Mouse (Mus musculus) right cerebral cortex, postnatal 14 days (tissue): ENCODE measurements around the gene Gm49345.
"Not testable (repeated sequence)": the region's sequence is repeated elsewhere in the genome, so short reads cannot be mapped to it uniquely, and the experiment has no call there.

Experiments
- DNase-seq: peaks from one replicate; pipeline ENCODE4 v3.0.0; 2022

The Gm49345 gene

DNA sequence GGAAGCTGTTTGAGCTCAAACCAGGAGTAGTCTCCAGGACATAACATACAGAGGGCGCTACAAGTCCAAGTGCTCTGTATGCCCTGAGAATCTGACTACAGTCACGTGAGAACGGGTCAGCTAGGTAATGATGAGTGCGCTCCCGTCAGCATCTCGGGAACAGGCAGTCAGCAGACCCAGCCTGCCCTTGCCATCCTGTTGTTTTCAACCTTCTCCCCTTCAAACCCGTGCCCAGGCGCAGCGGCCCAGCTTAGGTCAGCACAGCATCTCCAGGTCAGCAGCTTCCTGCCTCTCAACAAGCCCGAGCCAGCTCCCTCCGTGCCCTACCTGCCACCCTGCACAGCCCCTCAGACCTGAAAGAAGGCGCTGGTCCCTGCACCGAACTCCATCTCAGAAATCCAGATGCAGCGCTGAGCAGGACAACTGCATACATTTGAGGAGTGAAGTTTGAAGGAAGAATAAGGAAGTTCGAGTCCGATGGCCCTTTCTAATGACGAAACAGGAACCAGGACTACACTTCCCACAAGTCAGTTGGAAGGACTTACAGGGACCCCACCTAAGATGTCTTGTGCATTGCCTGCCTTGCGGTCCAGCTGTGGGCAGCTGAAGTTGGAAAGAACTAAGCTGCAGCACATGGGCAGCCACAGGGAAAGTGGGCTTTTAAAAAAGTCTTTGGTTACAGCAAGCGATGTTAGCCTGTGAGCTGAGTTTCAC lies at the start of gene Gm49345, which contains the start of gene Zfp729a:
Gm49345 (minus strand) TSS at position 476 of the 714 bp plus-strand sequence.
Zfp729a (minus strand) TSS at position 498 of the 714 bp plus-strand sequence.
- DNase-seq: peak; percentile 68

DNA sequence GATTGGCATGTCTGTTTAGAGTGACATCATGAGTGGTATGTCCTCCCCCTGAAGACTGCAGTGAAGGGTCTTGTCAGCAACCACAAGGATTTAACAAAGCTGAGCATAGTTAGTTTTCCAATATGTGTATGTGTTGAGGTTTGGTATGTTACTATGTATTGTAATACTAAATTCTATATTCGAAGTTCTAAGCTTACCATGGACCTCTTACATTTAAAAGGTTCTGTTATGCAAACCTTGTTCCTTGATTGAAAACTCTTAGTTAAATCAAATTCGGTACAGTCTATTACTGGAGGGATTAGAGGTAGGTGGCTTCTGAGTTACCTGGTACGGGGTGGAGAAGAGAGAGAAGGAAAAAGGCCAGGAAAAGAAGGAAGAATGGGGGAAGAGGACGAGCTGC lies 49.4 kb upstream of the Gm49345 start, which contains the start of gene Zfp738:
Zfp738 (minus strand) TSS at position 101 of the 400 bp plus-strand sequence.
- DNase-seq: no peak

DNA sequence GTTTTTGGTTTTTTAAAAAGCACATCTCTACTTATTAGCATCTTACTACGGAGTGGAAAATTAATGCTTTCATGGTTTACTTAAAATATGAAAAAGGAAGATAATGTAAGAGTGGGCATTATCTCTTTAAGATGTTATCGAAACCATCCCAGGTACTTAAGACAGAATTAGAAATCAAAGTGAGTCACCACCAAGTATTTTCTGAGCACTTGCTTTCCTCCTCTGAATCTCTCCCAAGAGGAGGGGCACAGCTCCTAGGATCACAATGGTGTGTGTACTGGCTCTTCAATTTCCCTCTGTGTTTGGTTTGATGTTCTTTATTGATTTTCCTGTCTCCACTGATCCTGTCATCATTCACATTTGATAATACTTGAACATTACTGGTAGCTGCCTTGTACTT lies 46.3 kb upstream of the Gm49345 start:
- not testable (repeated sequence) for DNase-seq

DNA sequence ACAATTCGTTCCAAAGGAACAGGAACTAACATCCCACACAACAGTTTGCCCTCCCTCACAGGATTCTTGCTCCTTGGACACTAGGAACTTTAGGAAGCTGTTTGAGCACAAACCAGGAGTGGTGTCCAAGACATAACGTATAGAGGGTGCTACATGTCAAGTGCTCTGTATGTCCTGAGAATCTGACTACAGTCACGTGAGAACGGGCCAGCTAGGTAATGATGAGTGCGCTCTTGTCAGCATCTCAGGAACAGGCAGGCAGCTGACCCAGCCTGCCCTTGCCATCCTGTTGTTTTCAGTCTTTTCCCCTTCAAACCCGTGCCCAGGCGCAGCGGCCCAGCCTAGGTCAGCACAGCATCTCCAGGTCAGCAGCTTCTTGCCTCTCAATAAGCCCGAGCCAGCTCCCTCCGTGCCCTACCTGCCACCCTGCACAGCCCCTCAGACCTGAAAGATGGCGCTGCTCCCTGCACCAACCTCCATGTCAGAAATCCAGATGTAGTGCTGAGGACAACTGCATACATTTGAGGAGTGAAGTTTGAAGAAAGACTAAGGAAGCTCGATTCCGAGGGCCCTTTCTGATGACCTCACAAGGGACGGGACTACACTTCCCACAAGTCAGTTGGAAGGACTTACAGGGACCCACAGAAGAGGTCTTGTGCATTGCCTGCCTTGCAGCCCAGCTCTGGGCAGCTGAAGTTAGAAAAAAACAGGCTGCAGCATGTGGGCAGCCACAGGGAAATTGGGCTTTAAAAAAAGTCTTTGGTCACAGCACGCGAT lies 45.6 kb upstream of the Gm49345 start:
- peak; percentile 64 for DNase-seq

DNA sequence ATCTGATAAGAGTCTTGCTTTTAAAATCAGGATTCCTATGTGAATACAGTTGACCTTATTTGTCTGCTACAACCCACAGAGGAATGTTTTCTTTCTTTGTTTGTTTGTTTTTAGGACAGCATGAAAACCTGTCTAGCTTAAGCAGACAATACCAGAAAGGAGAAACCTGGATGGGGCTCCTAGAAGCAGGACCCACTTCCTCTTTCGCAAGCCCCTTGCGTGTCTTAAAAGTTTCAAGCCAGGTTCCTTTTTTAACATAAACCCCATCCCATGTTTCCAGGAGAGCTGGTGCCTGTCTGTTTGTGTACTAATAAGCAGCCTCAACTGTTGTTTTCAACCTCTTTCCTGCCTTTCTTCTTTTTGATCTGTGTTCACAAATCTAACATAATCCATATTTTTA lies 37.3 kb upstream of the Gm49345 start:
- DNase-seq: no peak

DNA sequence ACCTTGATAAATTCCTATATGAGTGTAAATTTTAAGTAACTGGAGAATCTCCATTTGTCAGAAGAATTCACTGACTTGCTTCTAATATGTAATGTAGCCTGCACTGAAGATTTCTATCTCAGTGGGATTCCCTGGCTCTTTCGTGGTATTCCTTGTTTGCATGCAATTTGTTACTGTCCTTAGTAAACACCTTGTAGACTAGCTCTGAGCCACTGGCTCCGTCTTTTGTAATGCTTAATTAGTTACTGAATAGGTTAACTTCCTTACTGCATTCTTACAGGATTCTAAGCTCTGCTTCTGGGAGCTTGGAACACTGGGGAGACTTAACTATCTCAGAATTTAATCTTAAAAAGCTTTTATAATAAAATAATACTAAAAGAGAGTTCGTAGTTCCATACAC lies 14.9 kb upstream of the Gm49345 start:
- DNase-seq: no peak

DNA sequence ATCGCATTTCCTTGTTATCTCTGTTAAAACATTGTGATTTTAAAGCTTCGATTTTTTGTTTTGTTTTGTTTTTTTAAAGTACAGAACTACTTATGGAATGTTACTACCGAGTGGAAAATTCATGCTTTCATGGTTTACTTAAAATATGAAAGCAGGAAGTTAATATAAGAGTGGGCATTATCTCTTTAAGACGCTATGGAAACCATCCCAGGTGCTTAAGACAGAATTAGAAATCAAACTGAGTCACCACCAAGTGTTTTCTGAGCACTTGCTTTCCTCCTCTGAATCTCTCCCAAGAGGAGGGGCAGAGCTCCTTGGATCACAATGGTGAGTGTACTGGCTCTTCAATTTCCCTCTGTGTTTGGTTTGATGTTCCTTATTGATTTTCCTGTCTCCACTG lies 27.5 kb downstream of the Gm49345 start:
- no peak for DNase-seq

DNA sequence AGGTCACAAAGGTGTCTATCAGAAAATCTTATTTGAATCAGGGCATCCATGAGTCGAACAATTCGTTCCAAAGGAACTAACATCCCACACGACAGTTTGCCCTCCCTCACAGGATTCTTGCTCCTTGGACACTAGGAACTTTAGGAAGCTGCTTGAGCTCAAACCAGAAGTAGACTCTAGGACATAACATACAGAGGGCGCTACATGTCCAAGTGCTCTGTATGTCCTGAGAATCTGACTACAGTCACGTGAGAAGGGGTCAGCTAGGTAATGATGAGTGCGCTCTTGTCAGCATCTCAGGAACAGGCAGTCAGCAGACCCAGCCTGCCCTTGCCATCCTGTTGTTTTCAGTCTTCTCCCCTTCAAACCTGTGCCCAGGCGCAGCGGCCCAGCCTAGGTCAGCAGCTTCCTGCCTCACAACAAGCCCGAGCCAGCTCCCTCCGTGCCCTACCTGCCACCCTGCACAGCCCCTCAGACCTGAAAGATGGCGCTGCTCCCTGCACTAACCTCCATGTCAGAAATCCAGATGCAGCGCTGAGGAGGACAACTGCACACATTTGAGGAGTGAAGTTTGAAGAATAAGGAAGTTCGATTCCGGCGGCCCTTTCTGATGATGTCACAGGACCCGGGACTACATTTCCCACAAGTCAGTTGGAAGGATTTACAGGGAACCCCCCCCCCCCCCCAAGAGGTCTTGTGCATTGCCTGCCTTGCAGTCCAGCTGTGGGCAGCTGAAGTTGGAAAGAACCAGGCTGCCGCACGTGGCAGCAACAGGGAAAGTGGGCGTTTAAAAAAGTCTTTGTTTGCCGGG lies 28.3 kb downstream of the Gm49345 start, which contains the start of gene Zfp729b:
Zfp729b (minus strand) TSS at position 642 of the 811 bp plus-strand sequence.
- DNase-seq: peak; percentile 84

DNA sequence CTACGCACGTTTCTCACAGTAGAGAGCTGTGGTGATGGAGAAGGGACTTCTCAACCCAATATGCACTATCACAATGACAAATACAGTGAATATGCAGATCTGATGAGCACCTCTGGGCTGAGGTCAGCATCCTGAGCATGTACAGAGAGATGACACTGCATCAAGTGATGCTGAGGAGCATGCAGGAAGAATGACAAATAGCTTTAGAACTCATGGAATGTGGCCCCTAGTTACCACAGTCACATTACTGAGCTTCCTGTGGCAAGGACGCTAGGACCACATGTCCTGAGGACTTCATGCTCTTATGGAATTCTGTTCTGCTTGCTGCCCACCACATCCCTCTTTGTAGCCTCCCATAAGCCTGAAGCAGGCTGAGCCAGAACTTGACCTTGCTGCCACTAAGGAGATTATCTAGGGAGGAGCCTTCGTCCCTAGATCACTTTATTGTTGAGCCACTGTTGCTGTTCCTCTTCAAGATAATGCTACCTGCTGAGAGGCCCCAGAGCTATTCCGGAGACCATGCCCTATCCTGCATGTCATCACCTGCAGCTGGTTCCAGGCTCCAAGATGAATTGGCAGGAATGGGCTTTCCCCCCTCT lies 64.9 kb downstream of the Gm49345 start:
- DNase-seq: no peak

DNA sequence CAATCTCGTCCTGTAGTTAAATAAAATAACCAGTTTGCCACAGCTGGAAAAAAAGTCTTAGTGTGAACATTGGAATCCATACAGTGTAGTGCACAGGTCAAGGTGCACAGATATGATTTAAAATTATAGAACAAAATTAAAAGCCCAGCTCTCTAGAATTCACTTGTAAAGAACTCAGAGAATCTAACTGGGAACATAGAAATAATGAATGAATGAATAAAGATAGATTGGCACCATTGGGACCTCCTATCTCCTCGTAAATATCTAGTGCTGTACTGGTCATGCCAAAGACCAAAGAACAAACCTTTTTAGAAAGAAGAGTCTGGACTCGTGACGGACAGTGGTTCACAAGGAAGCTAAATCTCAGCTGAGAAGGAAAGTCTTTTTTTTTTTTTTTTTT lies 83.8 kb downstream of the Gm49345 start, which contains the start of gene Zfp748:
Zfp748 (minus strand) TSS at position 101 of the 400 bp plus-strand sequence.
- DNase-seq: no peak

DNA sequence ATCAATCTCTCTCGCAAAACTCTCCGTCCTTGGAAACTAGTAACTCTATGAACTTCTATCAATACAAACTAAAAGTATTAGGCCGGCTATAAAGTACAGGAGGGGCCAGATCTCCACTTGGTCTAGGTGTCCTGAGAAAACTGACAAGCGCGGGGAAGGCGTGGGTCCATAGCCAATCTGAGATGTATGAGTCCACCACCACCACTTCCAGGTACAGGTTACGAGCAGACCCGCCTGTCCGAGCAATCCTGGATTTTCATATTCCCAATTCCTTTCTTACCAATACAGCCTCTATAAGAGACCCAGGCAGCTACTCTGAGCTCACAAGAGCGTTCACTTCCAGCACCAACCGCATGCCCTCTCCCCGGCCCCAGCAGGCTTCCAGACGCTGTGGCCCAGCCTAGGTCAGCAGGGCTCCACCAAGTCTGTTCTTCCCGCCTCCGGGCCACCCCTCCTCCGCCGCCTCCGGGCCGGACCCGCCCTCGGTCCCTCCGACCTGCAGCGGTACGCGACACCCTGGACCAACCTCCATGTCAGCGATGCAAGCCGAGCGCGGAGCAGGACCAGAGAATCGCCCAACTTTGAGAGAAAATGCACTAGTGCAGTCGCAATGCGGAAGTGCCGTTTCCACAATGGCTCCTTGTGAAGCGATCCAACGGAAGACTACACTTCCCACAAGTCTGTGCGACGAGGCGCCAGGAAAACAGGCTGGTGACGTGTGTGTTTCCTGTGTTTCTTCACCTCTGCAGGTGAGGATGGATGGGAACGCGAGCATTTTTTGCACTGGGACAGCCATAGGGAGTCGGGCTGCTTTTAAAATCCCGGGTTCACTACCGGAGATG lies 84.8 kb downstream of the Gm49345 start:
- peak; percentile 79 for DNase-seq

DNA sequence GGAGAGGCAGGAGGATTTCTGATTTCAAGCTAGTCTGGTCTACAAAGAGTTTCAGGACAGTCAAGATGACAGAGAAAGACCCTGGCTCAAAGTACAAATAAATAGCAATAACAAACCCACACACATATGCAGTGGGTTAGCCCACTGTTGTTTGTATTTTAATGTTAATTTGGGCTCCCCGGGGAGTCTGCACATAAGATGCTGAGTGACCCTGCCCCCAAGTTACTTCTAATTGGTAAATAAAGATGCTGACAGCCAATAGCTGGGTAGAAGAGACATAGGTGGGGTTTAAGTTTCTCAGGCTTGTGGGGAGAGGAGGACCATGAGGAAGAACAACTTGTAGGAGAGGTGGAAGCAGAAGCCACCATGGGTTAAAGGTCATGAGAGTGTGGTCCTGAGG lies 91.6 kb downstream of the Gm49345 start:
- DNase-seq: no peak
